Mouse (Mus musculus) neural tube, embryonic 11.5 days (tissue): Measurements from ENCODE around the gene Ccdc127. TPM values are rescaled to one million over a fixed set of nuclear protein-coding genes. Genes with fewer than 3 reads are reported as not detected.

Source experiments
- microRNA counts: library from miRNA; unstranded; fragments of <30 nt; microRNA quantifications from one replicate; lab custom pipeline; 2015
- microRNA-seq: library from miRNA; unstranded; fragments of <30 nt; microRNA quantifications from one replicate; pipeline ENCODE4, GENCODE M21; 2016
- polyA plus RNA-seq: library from polyadenylated mRNA; unstranded; fragments of >200 nt; fragmentation: Nextera tagmentation; extraction: Ambion mirVana; gene quantifications from 2 replicates; pipeline ENCODE4 v1.2.1, GENCODE M21; 2014

The Ccdc127 gene
- polyA plus RNA-seq, 1 experiment from 2014 or later = 56.1 TPM

MicroRNA genes within 50 kb of the gene (microRNA counts, 519-probe panel; counts per million panel counts)
- 171 counts per million, percentile 57 among the panel's probes with 10 or more counts for microRNA mmu-miR-692 (lab: Ali Mortazavi, UCI)

Small RNA genes within 50 kb of the gene (microRNA-seq; reads per million reads assigned to microRNA genes)
- gene Mir692-3 = not detected

Other genes with a start within 250 kb of the Ccdc127 start
- not detected in 2 replicates for gene Slc9a3, start 228.9 kb upstream of the Ccdc127 start, polyA plus RNA-seq
- gene Exoc3, start 141.6 kb upstream of the Ccdc127 start, polyA plus RNA-seq = 88.4 and 98.9 TPM in 2 replicates
- 0.55 and 2.0 TPM in 2 replicates for gene Ahrr, start 58.0 kb upstream of the Ccdc127 start, polyA plus RNA-seq
- gene Pdcd6, start 32.7 kb upstream of the Ccdc127 start, polyA plus RNA-seq = 124 and 128 TPM in 2 replicates
- 228 and 255 TPM in 2 replicates for gene Sdha, start within 50 bp of the Ccdc127 start, polyA plus RNA-seq
- gene Lrrc14b, start 13.7 kb downstream of the Ccdc127 start, polyA plus RNA-seq = not detected in 2 replicates
- gene Zfp72, start 40.5 kb downstream of the Ccdc127 start, polyA plus RNA-seq = 4.0 and 5.8 TPM in 2 replicates
- 72.9 and 74.4 TPM in 2 replicates for gene Ftl1-ps1, start 49.4 kb downstream of the Ccdc127 start, polyA plus RNA-seq
- gene Zfp825, start 143.7 kb downstream of the Ccdc127 start, polyA plus RNA-seq = 18.5 and 22.6 TPM in 2 replicates